Mouse (Mus musculus) cerebellum, adult 9-11 months (tissue): ENCODE measurements around the gene Insig2.

ENCODE experiments used
- DNase-seq: peaks from one replicate; pipeline ENCODE4 v3.0.0; 2022

Gene Insig2

DNA sequence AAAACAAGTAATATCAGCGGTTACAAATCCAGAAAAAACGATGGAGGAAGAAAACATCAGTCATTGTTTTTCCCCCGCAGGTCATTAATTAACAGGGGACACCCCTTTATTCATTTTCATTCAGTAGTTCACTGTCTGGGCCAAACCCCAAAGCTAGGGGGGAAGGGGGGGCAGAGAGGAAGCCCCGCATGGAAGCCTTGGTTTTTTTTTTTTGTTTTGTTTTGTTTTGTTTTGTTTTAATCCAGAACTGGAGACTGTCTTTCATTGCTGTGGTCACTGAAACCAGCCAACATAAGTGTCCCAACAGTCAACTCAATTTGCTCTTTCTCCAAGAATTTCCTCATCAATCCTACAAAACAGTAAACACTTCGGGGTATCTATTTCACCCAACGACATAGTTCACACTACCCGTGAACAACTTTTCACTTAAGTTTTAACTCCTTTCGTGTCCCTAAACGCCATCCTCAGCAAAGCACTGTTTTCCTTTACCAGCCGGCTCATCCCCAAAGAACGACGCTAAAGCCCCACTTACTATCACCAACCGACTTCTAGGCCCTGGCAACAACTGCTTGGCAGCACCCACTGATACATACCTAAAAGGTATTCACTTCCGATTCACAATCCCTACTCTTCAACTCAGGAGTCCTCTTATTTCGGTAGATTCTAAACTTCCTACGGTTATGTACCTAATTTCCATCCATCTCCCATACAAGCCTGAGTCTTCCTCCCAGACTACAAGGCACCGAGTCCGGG, 5.6 kb downstream of the Insig2 start:
- no peak for DNase-seq

- DNase-seq = no peak
Measured at GRCm38 (mm10) chr1:121323501-121323900, 8.9 kb downstream of the Insig2 start.

GRCm38 (mm10) chr1:121314766-121315428, 17.5 kb downstream of the Insig2 start:
- no peak for DNase-seq

DNA sequence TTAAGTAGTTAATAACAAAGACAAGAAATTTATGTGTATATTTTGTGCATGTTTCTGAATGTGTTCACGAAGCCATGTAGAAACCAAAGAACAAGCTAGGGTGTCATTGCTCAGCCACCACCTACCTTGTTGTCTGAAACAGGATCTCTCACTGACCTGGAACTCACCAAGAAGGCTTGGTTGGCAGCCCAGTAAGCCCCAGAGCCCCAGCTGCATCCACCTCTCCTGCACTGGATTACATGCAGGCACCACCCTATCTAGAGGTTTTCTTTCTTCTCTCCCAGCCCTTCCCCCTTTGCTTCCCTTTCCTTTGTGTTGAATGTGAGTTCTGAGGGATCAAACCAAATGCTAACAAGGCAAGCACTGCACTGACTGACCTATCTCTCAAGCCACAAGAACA, 19.2 kb downstream of the Insig2 start:
- DNase-seq = no peak

GRCm38 (mm10) chr1:121312326-121312725, 20.1 kb downstream of the Insig2 start:
- DNase-seq = no peak

- DNase-seq = no peak
Measured at GRCm38 (mm10) chr1:121296717-121297255, 35.6 kb downstream of the Insig2 start.

GRCm38 (mm10) chr1:121293571-121293970, 38.8 kb downstream of the Insig2 start:
- no peak for DNase-seq

- DNase-seq = no peak
Measured at GRCm38 (mm10) chr1:121290841-121291240, 41.5 kb downstream of the Insig2 start.

DNA sequence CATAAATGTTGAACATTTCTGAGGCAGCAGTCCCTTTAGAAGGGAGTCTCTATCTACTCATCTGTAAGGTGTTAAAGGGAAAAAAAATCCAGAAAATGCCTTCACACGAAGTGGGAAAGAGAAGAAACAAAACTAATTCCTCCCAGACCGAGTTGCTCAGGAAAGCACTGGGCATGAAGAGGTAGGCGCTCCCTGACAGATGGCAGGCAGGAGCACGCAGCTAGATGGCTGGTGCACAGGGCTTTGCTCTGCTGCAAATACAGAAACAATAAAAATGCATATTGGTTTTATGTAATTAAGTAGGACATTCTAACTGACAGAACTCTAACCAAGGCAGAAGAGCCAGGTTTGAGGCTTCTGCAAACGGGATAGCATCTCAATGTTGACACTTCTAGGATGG, 42.0 kb downstream of the Insig2 start:
- DNase-seq = no peak

DNA sequence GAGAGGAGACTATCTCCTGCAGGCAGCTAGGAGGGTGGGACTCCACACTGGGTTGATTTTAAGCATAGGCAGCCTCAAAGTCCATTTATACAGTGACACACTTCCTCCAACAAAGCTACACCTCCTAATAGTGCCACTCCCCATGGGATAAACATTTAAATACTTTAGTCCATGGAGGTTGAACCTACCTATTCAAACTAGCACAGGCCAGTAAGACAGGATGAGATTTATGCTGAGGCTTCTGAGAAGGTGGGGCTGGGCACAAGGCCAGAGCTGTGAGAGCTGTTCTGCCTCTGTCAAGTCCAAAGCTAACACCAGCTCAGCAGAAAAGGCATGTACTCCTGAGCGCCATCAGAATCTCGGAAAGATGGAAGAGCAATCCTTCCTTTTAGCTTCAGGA, 48.2 kb downstream of the Insig2 start:
- DNase-seq = no peak

GRCm38 (mm10) chr1:121280501-121280900, 51.9 kb downstream of the Insig2 start:
- no peak for DNase-seq

GRCm38 (mm10) chr1:121278370-121278769, 54.0 kb downstream of the Insig2 start:
- no peak for DNase-seq

GRCm38 (mm10) chr1:121277466-121277865, 54.9 kb downstream of the Insig2 start:
- no peak for DNase-seq

DNA sequence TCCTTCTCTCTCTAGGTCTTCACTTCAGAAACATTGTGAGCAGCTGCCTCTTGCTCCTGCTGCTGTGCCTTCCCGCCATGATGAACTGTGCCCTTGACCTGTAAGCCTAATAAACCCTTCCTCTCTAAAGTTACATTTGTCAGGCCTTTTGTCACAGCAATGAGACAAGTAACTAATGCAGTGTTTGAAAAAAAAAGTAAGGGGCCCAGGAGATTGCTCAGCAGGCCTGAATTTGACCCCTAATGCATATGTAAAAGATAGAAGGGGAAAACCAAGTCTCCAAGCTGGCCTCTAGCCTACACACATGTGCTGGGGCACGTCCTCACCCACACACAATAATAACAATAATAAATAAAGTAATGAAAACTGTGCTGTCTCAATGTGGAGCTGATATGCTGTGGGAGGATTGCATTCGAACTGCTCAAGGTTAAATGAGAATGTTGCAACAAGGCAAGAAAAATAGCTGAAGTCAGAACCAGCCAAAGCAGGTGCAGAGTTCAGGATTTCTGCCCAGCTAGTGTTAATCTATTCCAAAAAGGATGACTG, 56.4 kb downstream of the Insig2 start:
- no peak for DNase-seq

- no peak for DNase-seq
Measured at GRCm38 (mm10) chr1:121260171-121260741, 72.1 kb downstream of the Insig2 start.
